Mouse (Mus musculus) E14TG2a.4 (cell line): ENCODE results near the gene Zfr.

Experiments used
- CTCF ChIP-seq: conservative IDR thresholded peaks from 2 replicates; pipeline ENCODE4 v1.5.1; 2014; ENCODE audit warnings: low read length
- NANOG ChIP-seq: IDR thresholded peaks from 2 replicates; pipeline ENCODE4 v1.6.1; 2014; ENCODE audit warnings: borderline replicate concordance, low read length, mixed read lengths
- POU5F1 ChIP-seq: IDR thresholded peaks from 2 replicates; pipeline ENCODE4 v1.6.1; 2014; ENCODE audit warnings: low read length, borderline replicate concordance

GRCm38 (mm10) chr15:12147423-12147822, 29.8 kb downstream of the Zfr start:
- no peak for TF ChIP-seq CTCF
- TF ChIP-seq POU5F1, result peak; percentile 21; the same call in 1 of the 2 replicates
- TF ChIP-seq NANOG, result peak; percentile 12; the same call in 1 of the 2 replicates
